In genomic region chr1:190148661-190149232, GRCm38 (mm10) we compare ENCODE assay signal across 12 mouse cellular contexts. TPM values are rescaled to one million over a fixed set of nuclear protein-coding genes. Genes with fewer than 3 reads are reported as not detected.
DNase-seq lines count a peak whose midpoint lies in the region; ATAC-seq and TF ChIP-seq lines count a peak whose summit lies in the region.
"Had no signal": no experiment of that assay in that cellular context is flagged by ENCODE, and none has a peak within 500 bp of the region (broad histone marks: within the 10 kb centered on the region; RNA-seq: fewer than 3 reads in every experiment).

No protein-coding gene starts in this region.

- peaks cover 2% of the 10 kb centered on the region; the same call in 1 of the 2 replicates for H3K27me3 ChIP-seq in kidney, embryonic 14.5 days (ENCODE audit: control insufficient read depth, insufficient read depth, low read length)
- 0 out of 2 replicates have a peak, but pooled peaks cover 3% of the 10 kb centered on the region for H3K27me3 ChIP-seq in embryonic facial prominence, embryonic 14.5 days (replicated peaks; ENCODE audit: control insufficient read depth, insufficient read depth, low read length)
- H3K27me3 ChIP-seq in hindbrain, embryonic 13.5 days: no peaks in the 10 kb centered on the region
- H3K27me3 ChIP-seq in midbrain, postnatal 0 days (ENCODE audit: insufficient read depth, low read length): no peaks in the 10 kb centered on the region; the same call in 1 of the 2 replicates
- H3K27me3 ChIP-seq in lung, postnatal 0 days (replicated peaks; ENCODE audit: insufficient read depth, low read length): no peaks in the 10 kb centered on the region

- no peak for ATAC-seq in kidney, embryonic 14.5 days (ENCODE audit: low FRiP score, low TSS enrichment)
- peak; percentile 62; the same call in 1 of the 2 replicates for ATAC-seq in embryonic facial prominence, embryonic 14.5 days (ENCODE audit: low read depth)
- no peak for ATAC-seq in hindbrain, embryonic 13.5 days (ENCODE audit: low FRiP score)
- ATAC-seq in midbrain, postnatal 0 days (ENCODE audit: low FRiP score): no peak
- ATAC-seq in lung, postnatal 0 days: no peak
- ATAC-seq: CD4-positive, CD25-positive, alpha-beta regulatory T cell, adult 4 months had no signal

- H3K4me2 ChIP-seq in kidney, embryonic 14.5 days (replicated peaks; ENCODE audit: low read depth, low read length): peak overlapping the region; percentile 26; the same call in 1 of the 2 replicates
- peak overlapping the region; percentile 15; the same call in 1 of the 2 replicates for H3K4me2 ChIP-seq in embryonic facial prominence, embryonic 14.5 days (ENCODE audit: low read depth, low read length)
- H3K4me2 ChIP-seq in hindbrain, embryonic 13.5 days: peak overlapping the region; percentile 33
- peak overlapping the region; percentile 13 for H3K4me2 ChIP-seq in midbrain, postnatal 0 days (ENCODE audit: low read depth, low read length, poor library complexity, severe bottlenecking)
- no peak overlapping the region for H3K4me2 ChIP-seq in lung, postnatal 0 days (replicated peaks; ENCODE audit: low read depth, low read length)
- H3K4me2 ChIP-seq: lung, embryonic 14.5 days had no signal

- H3K9me3 ChIP-seq in kidney, embryonic 14.5 days (ENCODE audit: control insufficient read depth, low read length): no peaks in the 10 kb centered on the region
- no peaks in the 10 kb centered on the region for H3K9me3 ChIP-seq in embryonic facial prominence, embryonic 14.5 days (ENCODE audit: control insufficient read depth, low read length)
- H3K9me3 ChIP-seq in hindbrain, embryonic 13.5 days: no peaks in the 10 kb centered on the region
- H3K9me3 ChIP-seq in midbrain, postnatal 0 days (ENCODE audit: low read length): no peaks in the 10 kb centered on the region
- no peaks in the 10 kb centered on the region for H3K9me3 ChIP-seq in lung, postnatal 0 days (ENCODE audit: low read length)

- DNase-seq in kidney, postnatal 36 days: no peak
- DNase-seq in embryonic facial prominence, embryonic 14.5 days (ENCODE audit: low spot score): no peak
- no peak for DNase-seq in midbrain, postnatal 0 days (ENCODE audit: low spot score)
- no peak for DNase-seq in testis, postnatal 14 days (ENCODE audit: low spot score)
- no peak for DNase-seq in lung, postnatal 0 days (ENCODE audit: low spot score)
- no peak for DNase-seq in adrenal gland, postnatal 10 days
- DNase-seq: cerebellum, postnatal 10 days; kidney, adult 9 months; lung, embryonic 14.5 days had no signal

- H3K36me3 ChIP-seq in kidney, embryonic 14.5 days (ENCODE audit: control insufficient read depth, insufficient read depth, low read length): no peaks in the 10 kb centered on the region
- no peaks in the 10 kb centered on the region for H3K36me3 ChIP-seq in embryonic facial prominence, embryonic 14.5 days (ENCODE audit: control insufficient read depth, insufficient read depth, low read length)
- no peaks in the 10 kb centered on the region; the same call in 1 of the 2 replicates for H3K36me3 ChIP-seq in hindbrain, embryonic 13.5 days
- H3K36me3 ChIP-seq in midbrain, postnatal 0 days (ENCODE audit: insufficient read depth, low read length): no peaks in the 10 kb centered on the region
- no peaks in the 10 kb centered on the region for H3K36me3 ChIP-seq in lung, postnatal 0 days (ENCODE audit: insufficient read depth, low read length)

- 31% methylated on average over 12 of the region's 12 CpGs for WGBS in kidney, embryonic 14.5 days
- 28% methylated on average over 12 of the region's 12 CpGs for WGBS in embryonic facial prominence, embryonic 14.5 days
- 13% methylated on average over 12 of the region's 12 CpGs for WGBS in hindbrain, embryonic 13.5 days
- 24% methylated on average over 12 of the region's 12 CpGs for WGBS in midbrain, postnatal 0 days
- 49% methylated on average over 12 of the region's 12 CpGs for WGBS in lung, postnatal 0 days

- peaks cover 11% of the 10 kb centered on the region; the same call in 1 of the 2 replicates for H3K4me1 ChIP-seq in kidney, embryonic 14.5 days (ENCODE audit: control insufficient read depth, insufficient read depth, low read length)
- peaks cover 11% of the 10 kb centered on the region for H3K4me1 ChIP-seq in embryonic facial prominence, embryonic 14.5 days (ENCODE audit: control insufficient read depth, insufficient read depth, low read length)
- H3K4me1 ChIP-seq in hindbrain, embryonic 13.5 days (replicated peaks): peaks cover 47% of the 10 kb centered on the region
- no peaks in the 10 kb centered on the region; the same call in 1 of the 2 replicates for H3K4me1 ChIP-seq in midbrain, postnatal 0 days (ENCODE audit: insufficient read depth, low read length)
- H3K4me1 ChIP-seq in lung, postnatal 0 days (ENCODE audit: insufficient read depth, low read depth, low read length): no peaks in the 10 kb centered on the region

- no peak overlapping the region for H3K9ac ChIP-seq in kidney, embryonic 14.5 days (ENCODE audit: low read depth, low read length)
- H3K9ac ChIP-seq in embryonic facial prominence, embryonic 14.5 days (ENCODE audit: low read depth, low read length): no peak overlapping the region
- no peak overlapping the region for H3K9ac ChIP-seq in hindbrain, embryonic 13.5 days
- no peak overlapping the region for H3K9ac ChIP-seq in midbrain, postnatal 0 days (replicated peaks; ENCODE audit: low read length, poor library complexity, severe bottlenecking)
- H3K9ac ChIP-seq in lung, postnatal 0 days (replicated peaks; ENCODE audit: low read depth): no peak overlapping the region
- H3K9ac ChIP-seq: lung, embryonic 14.5 days had no signal

- H3K4me3 ChIP-seq in kidney, embryonic 14.5 days (ENCODE audit: low read length): no peak overlapping the region
- H3K4me3 ChIP-seq in embryonic facial prominence, embryonic 14.5 days (ENCODE audit: low read depth, low read length): no peak overlapping the region
- H3K4me3 ChIP-seq in hindbrain, embryonic 13.5 days: no peak overlapping the region
- H3K4me3 ChIP-seq in midbrain, postnatal 0 days (ENCODE audit: low read depth, low read length): 0 out of 2 replicates have a peak overlapping the region, but pooled peaks have one; percentile 6
- no peak overlapping the region for H3K4me3 ChIP-seq in lung, postnatal 0 days (ENCODE audit: low read depth, low read length)

- no peak overlapping the region for H3K27ac ChIP-seq in kidney, embryonic 14.5 days (ENCODE audit: low read depth, low read length)
- H3K27ac ChIP-seq in embryonic facial prominence, embryonic 14.5 days (replicated peaks; ENCODE audit: low read depth, low read length): no peak overlapping the region
- peak overlapping the region; percentile 73 for H3K27ac ChIP-seq in hindbrain, embryonic 13.5 days
- H3K27ac ChIP-seq in midbrain, postnatal 0 days (ENCODE audit: low read depth, low read length): no peak overlapping the region
- H3K27ac ChIP-seq in lung, postnatal 0 days (ENCODE audit: low read length): no peak overlapping the region

- no peak for TF ChIP-seq EP300 in lung, postnatal 0 days (IDR thresholded peaks at IDR 0.05)

- TF ChIP-seq CTCF in midbrain, postnatal 0 days (IDR thresholded peaks at IDR 0.05): no peak
- TF ChIP-seq CTCF in lung, postnatal 0 days (IDR thresholded peaks at IDR 0.05): no peak

RNA-seq across cellular contexts. Expression of gene Prox1, which starts 21.8 kb away (rescaled TPM):
- polyA plus RNA-seq in kidney, embryonic 14.5 days (2014; fragmentation: Nextera tagmentation; extraction: Ambion mirVana): 0.84 and 1.2 TPM in 2 replicates
- polyA plus RNA-seq in embryonic facial prominence, embryonic 14.5 days (2014; fragmentation: Nextera tagmentation; extraction: Ambion mirVana): 4.3 and 4.4 TPM in 2 replicates
- polyA plus RNA-seq in hindbrain, embryonic 13.5 days (2015; fragmentation: Nextera tagmentation; extraction: Ambion mirVana): 7.8 and 8.8 TPM in 2 replicates
- 11.1 and 16.0 TPM in 2 replicates for total RNA-seq in midbrain, postnatal 0 days (2014; rRNA removed)
- 6.0 and 11.9 TPM in 2 replicates for polyA plus RNA-seq in midbrain, postnatal 0 days (2015; fragmentation: Nextera tagmentation; extraction: Ambion mirVana)
- polyA plus RNA-seq in lung, postnatal 0 days (2015; fragmentation: Nextera tagmentation; extraction: Ambion mirVana): 1.1 and 1.5 TPM in 2 replicates
- total RNA-seq in adrenal gland, postnatal 10 days (2021): 10 to 100 TPM; 25.6 to 31.7 TPM
